Mouse (Mus musculus) CH12.LX (cell line): ENCODE data around the gene 5730522E02Rik.

Experiments
- CTCF ChIP-seq, 2 experiments: IDR thresholded peaks in 1 of 2; conservative IDR thresholded peaks in 1 of 2; 2 replicates each; pipeline ENCODE4 v1.5.1; 2011 to 2012; ENCODE audit warnings: low read depth in 2 of 2, low read length in 2 of 2, improper control_type of control experiment in 1 of 2, inconsistent platforms in 1 of 2, mild to moderate bottlenecking in 1 of 2, moderate library complexity in 1 of 2
- MAX ChIP-seq: IDR thresholded peaks from 2 replicates; pipeline ENCODE4 v1.6.1; 2011; ENCODE audit warnings: low read length, improper control_type of control experiment
- MEF2A ChIP-seq: IDR thresholded peaks from 2 replicates; pipeline ENCODE4 v1.6.1; 2014; ENCODE audit warnings: low read depth, mild to moderate bottlenecking, inconsistent platforms, low read length, improper control_type of control experiment, borderline replicate concordance
- NELFE ChIP-seq: IDR thresholded peaks from 2 replicates; pipeline ENCODE4 v1.6.1; 2011; ENCODE audit warnings: low read depth, low read length, improper control_type of control experiment
- NRF1 ChIP-seq: IDR thresholded peaks from 2 replicates; pipeline ENCODE4 v1.6.1; 2014; ENCODE audit warnings: low read depth, mild to moderate bottlenecking, inconsistent platforms, low read length, improper control_type of control experiment, moderate library complexity
- POLR2A ChIP-seq: IDR thresholded peaks from 2 replicates; pipeline ENCODE4 v1.6.1; 2011; ENCODE audit warnings: low read depth, mild to moderate bottlenecking, improper control_type of control experiment, low read length
- TCF12 ChIP-seq: IDR thresholded peaks from 2 replicates; pipeline ENCODE4 v1.6.1; 2014; ENCODE audit warnings: low read depth, mild to moderate bottlenecking, inconsistent platforms, low read length, improper control_type of control experiment
- ZNF384 ChIP-seq: IDR thresholded peaks from 2 replicates; pipeline ENCODE4 v1.6.1; 2012; ENCODE audit warnings: low read depth, low read length, improper control_type of control experiment, inconsistent platforms

GRCm38 (mm10) chr11:26013527-26013926 is 197.0 kb downstream of the 5730522E02Rik start:
- TF ChIP-seq NELFE (no peak), POLR2A (no peak), NRF1 (no peak), TCF12 (no peak), MEF2A (no peak), MAX (no peak), ZNF384 (no peak), CTCF (conservative IDR thresholded peaks at IDR 0.05 in 1 of 2, IDR thresholded peaks at IDR 0.05 in 1 of 2; ENCODE audit: low read depth in 2 of 2, low read length in 2 of 2) (no peak)
